Mouse (Mus musculus): ENCODE data around the gene Gm10065.
"Not testable (repeated sequence)": the region's sequence is repeated elsewhere in the genome, so short reads cannot be mapped to it uniquely, and the experiment has no call there.

Gene Gm10065

DNA sequence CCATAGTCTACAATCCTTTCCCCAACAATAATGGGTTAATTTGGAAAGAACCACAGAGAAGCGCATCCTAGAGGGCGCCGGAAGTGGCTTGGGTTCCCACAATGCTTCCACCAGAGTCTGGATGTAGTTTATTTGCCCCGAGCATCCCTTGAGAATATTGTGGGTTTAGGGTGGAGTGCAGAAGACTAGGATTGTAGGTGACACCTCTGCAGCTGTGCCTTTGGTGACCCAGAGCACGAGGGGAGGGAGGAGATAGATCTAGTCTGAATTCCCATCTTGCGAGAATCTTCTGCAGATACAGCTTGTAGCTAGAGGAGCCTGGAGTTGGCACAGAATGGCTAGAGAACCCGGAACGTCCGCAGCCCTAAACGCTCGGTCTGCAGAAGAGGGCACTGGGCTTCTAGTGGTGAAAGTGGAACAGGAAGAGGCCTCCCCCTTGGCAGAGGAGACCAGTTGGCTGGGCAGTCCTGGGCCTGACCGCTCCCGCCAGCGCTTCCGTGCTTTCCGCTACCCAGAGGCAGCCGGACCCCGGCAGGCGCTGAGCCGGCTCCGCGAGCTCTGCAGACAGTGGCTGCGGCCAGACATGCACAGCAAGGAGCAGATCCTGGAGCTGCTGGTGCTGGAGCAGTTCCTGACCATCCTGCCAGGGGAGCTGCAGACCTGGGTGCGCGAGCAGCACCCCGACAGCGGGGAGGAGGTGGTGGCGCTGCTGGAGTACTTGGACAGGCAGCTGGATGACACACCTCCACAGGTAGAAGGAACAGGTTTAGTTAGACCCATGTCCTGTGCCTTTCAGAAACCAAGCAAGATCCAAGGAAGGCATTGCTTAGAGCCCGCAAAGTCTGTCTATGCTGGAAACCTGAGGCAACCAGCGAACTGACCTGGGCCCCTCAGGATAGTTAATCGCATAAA is at the start of gene Gm10065, which contains the start of gene Zkscan4:
Gm10065 (minus strand) TSS at position 683 of the 912 bp plus-strand sequence.
Zkscan4 (plus strand) TSS at position 149 of the 912 bp plus-strand sequence.
- not testable (repeated sequence) for DNase-seq (ENCODE audit: low read depth)

DNA sequence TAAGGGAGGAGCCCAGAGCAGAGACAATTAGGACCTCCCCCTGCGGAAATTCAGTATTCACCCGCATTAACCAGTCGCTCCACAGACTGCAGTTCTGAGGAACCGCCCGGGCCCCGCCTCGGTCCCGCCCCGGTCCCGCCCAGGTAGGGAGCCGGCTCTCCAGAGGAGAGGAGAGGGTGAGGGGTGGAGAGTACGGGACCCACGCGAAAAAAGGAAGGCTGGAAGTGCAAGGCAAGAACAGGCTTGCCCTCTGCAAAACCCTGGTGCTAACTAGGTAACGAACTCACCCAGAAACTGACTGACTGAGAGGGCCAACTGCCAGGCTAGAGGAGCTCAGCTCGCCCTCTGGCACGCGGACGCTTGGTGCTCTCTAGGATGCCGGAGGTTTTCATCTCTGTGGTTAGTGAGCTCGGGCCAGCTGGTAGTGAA is 27.0 kb upstream of the Gm10065 start:
- DNase-seq (ENCODE audit: low read depth): peak; percentile 87

- DNase-seq (ENCODE audit: low read depth): no peak
These were observed 23.1 kb upstream of the Gm10065 start for GRCm38 (mm10) chr13:21502296-21502695.

- DNase-seq (ENCODE audit: low read depth): not testable (repeated sequence)
These were observed 21.9 kb upstream of the Gm10065 start, which contains the start of gene Gm11273 for GRCm38 (mm10) chr13:21501182-21501581. Gene Gm11273, minus strand, starts transcription at chr13:21501418.

DNA sequence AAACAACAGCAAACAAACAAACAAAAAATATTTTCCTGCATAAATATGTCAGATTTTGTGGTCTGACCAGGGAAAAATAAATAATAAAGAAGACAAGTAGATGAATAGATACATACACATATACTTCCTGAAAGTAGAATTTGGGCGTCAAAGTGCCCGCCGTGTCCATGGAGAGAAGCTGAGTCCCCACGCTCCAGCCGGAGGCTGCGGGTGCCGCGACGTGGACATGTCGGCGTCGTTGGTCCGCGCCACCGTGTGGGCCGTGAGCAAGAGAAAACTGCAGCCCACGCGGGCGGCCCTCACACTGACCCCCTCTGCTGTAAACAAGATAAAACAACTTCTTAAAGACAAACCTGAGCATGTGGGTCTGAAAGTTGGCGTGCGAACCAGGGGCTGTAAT is 15.8 kb upstream of the Gm10065 start, which contains the start of gene AK157302:
AK157302 (plus strand) TSS at position 144 of the 400 bp plus-strand sequence.
- no peak for DNase-seq (ENCODE audit: low read depth)

GRCm38 (mm10) chr13:21492847-21493246 is 13.6 kb upstream of the Gm10065 start:
- DNase-seq (ENCODE audit: low read depth): peak; percentile 37

GRCm38 (mm10) chr13:21486881-21487280 is 7.6 kb upstream of the Gm10065 start:
- DNase-seq (ENCODE audit: low read depth): no peak

GRCm38 (mm10) chr13:21472427-21472826 is 6.8 kb downstream of the Gm10065 start:
- no peak for DNase-seq (ENCODE audit: low read depth)

GRCm38 (mm10) chr13:21469097-21469496 is 10.1 kb downstream of the Gm10065 start:
- no peak for DNase-seq (ENCODE audit: low read depth)

DNA sequence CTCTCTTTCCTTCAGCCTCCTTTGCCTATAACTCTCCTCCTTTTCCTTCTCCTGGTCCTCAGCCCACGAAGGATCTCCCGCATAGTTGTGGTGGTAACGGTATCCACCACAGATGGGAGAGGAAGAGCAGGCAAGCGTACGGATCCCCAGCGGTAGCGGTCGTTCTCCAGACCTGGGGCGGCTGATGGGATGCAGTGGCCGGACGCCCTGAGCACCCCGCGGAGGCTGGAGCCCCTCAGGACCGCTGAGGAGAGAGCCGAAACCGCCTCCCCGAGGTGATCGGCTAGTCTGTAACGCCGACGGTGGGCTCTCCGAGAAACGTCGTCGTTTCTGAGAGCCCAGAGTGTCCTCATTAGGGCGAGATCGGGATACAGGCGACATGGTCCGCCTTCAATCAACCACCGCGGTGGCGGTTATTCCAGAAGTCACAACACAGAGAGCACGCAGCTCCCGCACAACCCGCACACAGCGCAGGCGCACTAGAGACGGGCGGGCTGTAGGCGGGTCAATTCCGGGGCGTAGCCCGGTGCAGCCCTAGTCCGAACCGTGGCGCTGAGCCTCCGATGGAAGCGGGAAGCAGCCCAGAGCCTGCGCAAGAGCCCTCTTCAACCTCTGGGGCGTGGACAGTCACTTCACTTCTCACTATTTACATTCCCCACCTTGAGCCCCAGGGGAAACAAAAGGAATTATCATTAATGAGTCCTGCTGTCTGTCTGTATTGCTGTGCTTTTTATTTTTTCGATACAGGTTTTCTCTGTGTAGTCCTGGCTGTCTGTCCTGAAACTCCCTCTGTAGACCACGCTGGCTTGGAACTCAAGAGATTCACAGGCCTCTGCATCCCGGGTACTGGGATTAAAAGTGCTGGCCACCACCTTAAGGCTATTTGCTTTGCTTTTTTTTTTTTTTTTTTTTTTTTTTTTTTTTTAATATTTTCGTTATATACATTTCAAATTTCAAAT is 10.9 kb downstream of the Gm10065 start, which contains the start of gene Nkapl:
Nkapl (minus strand) TSS at position 449 of the 959 bp plus-strand sequence.
- DNase-seq (ENCODE audit: low read depth): peak; percentile 26

DNA sequence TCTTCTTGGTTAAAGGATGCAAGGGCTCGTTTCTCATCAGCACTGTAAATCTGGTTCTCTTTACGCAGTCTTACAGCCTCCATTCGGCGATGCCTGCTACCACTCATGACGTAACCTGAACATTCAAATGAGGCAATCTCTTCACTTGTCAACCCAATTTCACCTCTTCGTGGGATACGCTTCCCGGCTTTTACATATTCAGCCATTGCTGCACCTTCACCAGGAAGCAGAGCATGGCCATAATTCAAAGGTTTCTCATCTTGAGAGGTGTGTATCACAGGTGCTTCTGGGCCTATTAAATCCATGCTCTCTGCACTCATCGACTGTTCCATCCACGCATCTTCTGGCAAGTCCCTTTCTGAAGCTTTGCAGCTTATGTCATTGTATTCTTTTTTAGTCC is 11.9 kb downstream of the Gm10065 start:
- DNase-seq (ENCODE audit: low read depth): no peak

GRCm38 (mm10) chr13:21462516-21462915 is 16.7 kb downstream of the Gm10065 start:
- not testable (repeated sequence) for DNase-seq (ENCODE audit: low read depth)

DNA sequence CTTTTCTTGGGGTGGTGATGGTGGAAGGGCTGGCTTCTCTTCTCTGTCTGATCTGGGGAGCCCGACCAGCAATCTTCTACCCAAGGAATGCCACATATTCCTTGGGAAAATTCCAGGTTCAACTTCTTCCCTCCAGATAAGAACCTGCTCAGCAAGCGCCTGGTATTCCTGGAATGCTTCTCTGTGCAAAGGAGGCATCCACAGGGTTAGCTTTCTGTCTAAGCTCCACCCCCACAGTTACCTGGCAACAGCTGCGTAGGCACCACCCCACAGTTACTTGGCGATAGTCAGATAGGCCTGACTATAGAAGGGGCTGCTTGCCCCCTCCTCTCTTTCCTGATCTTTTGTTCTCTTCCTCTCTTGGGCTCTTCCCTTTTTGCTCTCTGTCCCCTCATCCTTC is 22.9 kb downstream of the Gm10065 start:
- DNase-seq (ENCODE audit: low read depth): peak; percentile 25

DNA sequence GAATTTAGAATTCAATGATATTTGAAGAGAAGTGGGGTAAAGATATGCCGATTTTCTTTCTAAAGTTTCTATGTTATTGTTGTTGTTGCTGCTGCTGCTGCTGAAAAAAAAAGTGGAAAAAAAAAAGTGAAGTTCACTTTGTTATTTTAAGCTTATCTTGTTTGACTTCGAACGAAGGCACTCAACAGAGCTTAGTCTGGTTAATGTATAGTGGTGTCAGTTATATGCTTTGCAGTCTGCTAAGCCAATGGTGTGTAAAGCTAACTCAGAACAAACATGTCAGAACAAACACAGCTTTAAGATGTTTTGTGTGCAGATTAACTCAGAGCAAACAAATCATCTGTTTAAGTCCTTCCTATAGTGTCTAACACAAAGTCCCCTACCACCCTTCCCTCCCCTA is 25.1 kb downstream of the Gm10065 start:
- no peak for DNase-seq (ENCODE audit: low read depth)

DNA sequence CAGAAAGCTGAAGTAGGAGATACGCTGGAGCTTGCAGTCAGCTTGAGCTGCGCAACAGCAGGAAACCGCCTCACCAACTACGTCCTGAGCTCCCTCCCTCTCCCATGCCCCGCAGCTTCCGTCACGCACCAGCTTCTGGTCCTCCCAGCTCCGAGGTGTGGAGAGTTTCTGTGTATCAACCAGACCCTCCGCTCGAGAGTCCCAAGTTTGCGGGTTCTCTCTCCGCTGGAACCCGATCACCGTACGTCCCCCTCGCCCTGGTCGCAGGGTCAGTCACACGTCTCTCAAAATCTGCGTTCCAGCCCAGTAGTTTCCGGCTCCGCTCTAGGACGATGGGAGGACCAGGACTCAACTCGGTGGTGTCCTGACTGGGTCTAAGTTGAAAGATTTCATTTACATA is 25.8 kb downstream of the Gm10065 start, which contains the start of gene Zscan26:
Zscan26 (minus strand) TSS at position 282 of the 400 bp plus-strand sequence.
- peak; percentile 89 for DNase-seq (ENCODE audit: low read depth)

GRCm38 (mm10) chr13:21453042-21453441 is 26.2 kb downstream of the Gm10065 start:
- DNase-seq (ENCODE audit: low read depth): no peak

GRCm38 (mm10) chr13:21447856-21448614 is 31.2 kb downstream of the Gm10065 start:
- DNase-seq (ENCODE audit: low read depth): no peak

GRCm38 (mm10) chr13:21446796-21447195 is 32.4 kb downstream of the Gm10065 start:
- no peak for DNase-seq (ENCODE audit: low read depth)

DNA sequence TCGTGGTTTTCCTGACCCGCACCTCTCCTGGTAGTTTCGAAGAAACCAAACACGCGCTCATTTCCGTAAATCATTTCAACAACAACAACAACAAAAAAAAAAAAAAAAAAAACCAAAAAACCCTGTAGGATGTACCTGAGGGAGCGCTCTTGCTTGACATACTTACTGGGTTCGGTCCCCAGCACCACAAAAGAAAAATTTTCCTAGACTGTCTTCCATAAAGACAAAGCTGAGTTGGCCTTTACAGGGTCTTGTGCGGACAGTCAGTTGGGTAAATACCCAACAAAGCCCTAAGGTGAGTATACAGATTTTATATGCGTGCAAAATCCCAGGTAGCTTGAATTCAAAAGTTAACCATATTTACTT is 38.1 kb downstream of the Gm10065 start:
- DNase-seq (ENCODE audit: low read depth): no peak

DNA sequence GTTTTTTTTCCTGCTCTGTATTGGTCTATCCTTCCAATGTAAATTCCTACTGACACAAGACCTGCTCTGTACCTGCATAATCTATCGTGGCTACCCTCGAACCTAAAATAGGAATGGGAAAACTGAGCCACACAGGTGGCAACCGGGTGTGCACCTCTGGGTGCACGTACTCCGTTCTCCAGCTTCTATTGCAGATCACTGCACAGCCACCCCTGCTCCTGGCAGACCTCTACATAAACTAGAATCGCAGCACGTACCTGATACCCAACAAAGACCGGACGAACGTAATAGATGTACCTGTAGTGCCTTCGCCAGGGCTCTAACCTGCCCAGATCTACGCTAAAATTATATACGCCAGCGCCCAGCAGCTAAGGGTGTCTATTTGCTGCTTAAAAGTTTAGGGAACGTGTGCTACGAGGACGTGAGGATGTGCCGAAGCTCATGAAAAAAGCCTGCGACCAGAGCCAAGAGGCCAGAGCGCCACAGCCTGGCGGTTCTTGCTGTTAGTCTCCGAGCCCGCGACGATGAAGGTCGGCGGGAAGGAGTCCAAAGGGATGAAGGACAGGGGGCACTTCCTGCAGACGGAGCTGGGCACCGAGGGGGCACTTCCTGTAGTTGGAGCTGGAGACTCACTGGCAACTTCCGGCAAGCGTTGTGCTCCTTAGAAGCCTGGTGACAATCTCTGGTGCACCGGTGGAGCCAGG is 38.6 kb downstream of the Gm10065 start, which contains the start of gene Pgbd1:
Pgbd1 (minus strand) TSS at position 556 of the 704 bp plus-strand sequence.
- DNase-seq (ENCODE audit: low read depth): peak; percentile 37

Data from NIH3T3 (cell line).